Mouse (Mus musculus) B cell, adult 2 months (primary cell): ENCODE measurements around the gene Gtf3c1.

Experiments
- DNase-seq, 2 experiments: peaks; one replicate each; pipeline ENCODE4 v3.0.0; 2022

The Gtf3c1 gene

GRCm38 (mm10) chr7:125613579-125613978, 94.0 kb downstream of the Gtf3c1 start:
- DNase-seq: no peak

DNA sequence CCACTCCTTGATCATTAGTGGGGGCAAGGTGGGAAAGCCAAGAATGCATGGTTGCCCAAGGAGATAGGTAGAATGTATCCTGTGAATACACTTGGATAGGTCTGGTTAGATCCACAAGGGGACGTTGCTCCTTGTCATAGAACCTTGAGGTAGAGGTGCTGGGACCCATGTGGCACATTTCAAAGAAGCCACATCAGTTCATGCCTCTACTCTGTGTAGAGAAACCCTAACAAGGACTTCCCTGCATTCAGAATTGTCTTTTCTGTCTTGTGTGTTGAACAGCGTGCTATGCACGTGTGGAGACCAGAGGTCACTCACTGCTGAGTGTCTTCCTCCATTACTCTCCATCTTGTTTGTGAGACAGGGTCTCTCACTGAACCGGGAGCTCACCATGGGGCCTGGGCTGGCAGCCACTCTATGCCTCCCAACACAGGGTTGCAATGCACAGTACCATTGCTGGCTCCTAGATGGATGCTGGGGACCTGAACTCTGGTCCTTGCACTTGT, 99.3 kb downstream of the Gtf3c1 start:
- DNase-seq: no peak

GRCm38 (mm10) chr7:125607384-125608182, 100.0 kb downstream of the Gtf3c1 start:
- DNase-seq: peak; percentile 74 to 79

DNA sequence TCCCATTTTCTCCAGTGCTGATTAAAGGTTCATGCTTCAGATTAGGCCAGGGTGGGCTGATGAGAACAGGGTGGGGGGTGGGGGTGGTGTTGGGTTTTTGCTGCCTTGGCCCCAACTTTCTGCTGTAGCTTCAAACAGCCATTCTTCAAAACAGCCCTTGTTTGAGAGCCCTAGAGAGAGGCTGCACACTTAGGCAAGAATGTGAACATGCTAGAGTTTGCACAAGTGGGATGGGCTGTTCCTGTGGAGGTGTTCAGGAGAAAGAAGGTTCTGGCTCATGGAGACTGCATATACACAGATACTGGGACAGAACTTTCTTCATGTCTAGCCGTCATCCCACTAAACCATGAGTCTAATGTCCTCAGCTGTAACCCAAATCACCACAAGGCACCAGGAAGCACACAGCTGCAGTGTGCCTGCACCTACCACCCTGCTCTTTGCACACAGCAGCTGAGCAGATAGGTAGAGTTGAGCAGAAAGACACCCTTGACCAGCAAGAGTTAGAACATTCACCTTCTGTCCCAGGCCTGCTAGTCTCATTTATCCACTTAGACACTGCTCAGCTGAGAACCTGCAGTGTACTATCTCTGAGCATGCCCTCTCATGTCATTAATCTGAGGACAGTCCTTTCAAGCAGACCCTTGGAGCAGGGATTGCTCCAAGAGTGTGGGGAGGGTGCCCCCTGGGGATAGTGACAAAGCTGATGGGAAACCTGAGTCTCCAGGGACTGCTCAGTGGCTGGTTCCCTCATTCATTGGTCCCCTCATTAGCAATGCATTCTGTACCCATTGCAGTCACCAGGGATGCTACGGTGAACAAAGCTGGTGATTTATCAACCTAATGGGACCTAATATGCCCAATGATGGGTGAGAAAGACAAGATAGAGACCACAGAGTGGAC, 101.1 kb downstream of the Gtf3c1 start:
- DNase-seq: no peak

DNA sequence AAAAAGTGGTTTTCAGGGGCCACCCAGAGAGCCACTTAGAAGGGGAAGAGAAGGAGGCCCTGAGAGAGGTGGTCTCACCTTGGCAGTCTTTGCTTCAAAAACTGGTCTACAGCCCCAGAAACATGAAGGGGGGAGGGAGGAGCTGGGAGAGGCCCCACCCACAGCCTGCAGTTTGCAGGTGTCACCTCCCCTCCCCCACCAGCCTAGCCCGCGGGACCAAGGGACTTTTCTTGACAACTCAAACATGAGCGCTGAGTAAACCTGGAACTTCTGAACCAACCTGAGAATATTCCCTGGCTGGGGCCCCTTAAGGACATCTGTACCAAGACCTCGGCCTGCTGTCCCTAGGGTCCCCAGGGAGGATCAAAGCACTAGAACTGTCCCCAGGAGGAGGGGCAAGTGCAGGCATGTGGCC, 101.8 kb downstream of the Gtf3c1 start:
- DNase-seq: peak; percentile 81 to 86

DNA sequence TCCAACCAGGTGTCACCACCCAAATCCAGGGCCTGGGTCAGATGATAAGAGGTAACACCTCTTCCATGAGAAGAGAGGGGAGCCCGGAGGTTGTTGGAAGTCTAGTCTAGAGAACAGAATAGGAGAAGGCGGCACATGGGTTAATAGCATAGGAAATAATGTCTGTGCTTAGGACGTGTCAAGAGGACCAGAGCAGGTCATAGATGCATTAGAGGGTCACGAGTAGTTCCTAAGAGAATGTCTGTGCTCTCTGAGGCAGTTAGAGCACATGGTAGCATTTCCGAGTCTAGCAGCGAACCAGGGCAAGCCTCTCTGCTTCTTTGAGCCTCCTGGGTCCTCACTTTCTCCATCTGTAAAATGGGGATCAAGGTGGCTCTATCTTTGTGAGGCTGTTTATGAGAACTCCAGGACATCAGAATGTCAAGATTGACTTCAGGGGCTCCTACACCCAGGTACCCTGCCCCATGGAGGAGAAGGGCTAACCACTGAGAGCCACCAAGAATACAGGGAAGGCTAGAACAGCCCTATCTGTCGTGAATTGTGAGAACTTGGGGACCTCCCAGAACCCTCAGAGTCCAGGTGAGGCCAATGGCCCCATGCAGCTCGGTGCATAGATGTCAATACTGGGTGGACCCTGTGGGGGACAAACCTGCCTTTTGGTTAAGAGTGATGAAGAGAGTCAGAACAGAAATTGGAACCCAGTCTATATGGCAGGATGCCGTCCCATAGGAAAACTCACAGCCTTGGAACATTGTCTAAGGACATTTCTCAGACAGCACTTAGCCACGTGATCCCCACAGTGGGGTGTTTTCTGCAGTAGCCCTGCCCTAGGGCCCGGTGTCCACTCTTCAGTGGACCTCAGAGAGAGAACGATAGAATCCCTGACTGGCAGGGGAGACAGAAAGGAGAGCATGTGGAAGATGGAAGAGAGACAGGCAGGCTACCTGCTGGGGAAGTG, 102.9 kb downstream of the Gtf3c1 start:
- no peak for DNase-seq

DNA sequence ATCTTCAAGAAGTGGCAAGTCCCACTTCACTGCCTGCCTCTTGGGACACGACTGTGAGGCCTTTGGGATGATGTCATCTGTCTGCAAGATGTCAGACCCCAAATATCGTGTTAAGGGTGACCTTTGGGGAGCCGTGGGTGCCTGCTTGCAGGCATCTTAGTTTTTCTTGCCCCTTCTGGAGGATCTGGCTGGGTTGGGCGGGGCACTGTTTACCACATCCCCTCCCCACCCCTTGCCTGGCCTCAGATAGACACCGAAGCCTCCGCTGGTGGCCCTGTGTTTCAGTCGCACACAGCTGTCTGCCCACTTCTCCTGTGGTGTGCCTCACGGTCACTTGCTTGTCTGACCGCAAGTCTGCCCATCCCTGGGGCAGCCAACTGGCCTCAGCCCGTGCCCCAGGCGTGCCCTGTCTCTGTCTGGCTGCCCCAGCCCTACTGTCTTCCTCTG, 104.4 kb downstream of the Gtf3c1 start, which contains the start of gene Il21r:
Gene Il21r, plus strand, starts transcription at position 245 of the 447 bp plus-strand sequence.
- peak; percentile 76 to 79 for DNase-seq

- peak; percentile 55 to 56 for DNase-seq
Observed at GRCm38 (mm10) chr7:125601821-125602448, 105.6 kb downstream of the Gtf3c1 start.

- DNase-seq: peak; percentile 48 to 51
Observed at GRCm38 (mm10) chr7:125601280-125601670, 106.3 kb downstream of the Gtf3c1 start.

DNA sequence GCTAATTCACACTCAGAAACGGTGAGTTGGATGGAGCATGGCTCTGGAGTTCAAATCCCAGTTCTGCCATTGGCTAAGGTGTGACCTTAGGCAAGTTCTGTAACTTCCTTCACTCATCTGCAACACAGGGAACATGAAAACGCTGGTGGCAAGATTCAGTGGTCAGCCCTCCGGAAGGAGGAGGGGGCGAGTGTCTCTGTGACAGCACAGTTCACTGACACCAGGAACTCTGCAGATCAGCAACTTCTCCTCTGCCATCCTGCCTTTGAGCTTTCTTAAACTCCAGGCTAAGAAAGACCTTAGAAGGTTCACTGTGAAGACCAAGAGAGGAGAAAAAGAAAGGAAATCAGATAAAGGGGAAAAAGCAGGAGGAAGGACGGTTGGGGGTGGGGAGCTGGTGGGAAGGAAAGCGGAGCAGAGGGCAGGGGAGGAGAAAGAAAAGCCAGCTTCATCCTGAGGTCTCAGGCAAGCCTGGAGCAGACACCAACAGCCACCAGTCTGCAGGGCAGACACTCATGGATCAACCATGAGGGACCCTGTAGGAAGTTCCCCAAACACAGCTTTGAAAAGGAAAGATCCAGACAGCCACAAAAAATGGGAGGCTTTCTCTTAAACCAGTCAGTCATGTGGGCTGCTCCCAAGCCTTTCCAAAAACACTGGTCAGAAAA, 106.8 kb downstream of the Gtf3c1 start:
- no peak for DNase-seq

- DNase-seq: peak; percentile 48 to 49
Observed at GRCm38 (mm10) chr7:125600136-125600535, 107.4 kb downstream of the Gtf3c1 start.

GRCm38 (mm10) chr7:125599373-125599973, 108.1 kb downstream of the Gtf3c1 start:
- DNase-seq: peak; percentile 64 to 68

DNA sequence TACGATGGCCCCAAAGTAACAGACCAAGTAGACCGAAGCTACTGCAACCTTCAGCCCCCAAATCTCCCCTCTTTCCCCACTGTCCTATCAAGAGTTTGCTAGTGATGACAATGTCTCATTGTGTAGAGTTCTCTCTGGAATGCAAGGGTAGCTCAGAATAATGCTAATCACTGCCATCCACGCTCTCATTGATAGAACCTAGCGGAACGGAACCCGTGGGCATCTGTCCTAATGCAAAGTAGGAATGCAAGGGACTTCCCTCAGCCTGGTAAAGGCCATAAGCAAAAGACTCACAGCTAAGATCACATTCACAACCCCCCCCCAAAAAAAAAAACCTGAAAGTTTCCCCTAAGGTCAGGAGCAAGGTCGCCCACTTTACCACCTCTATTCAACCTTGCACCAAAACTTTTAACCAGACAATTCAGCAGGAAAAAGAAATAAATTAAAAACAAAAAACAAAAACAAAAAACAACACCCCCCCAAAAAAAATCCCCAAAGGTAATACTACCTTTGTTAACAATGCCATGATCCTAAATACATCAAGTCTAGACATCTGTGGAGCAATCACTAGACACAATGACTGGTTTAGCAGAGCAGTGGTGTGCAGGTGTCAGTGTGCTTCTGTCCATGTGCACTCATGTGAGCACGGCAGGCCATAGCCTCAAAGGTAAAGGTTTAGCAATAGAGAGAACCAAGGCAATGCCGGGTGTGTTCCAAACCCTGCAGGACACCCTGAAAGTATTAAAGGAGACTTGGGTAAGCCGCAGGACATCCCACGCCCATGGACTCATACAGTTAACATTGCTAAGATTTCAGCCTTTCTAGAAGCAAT, 109.8 kb downstream of the Gtf3c1 start:
- DNase-seq: no peak

DNA sequence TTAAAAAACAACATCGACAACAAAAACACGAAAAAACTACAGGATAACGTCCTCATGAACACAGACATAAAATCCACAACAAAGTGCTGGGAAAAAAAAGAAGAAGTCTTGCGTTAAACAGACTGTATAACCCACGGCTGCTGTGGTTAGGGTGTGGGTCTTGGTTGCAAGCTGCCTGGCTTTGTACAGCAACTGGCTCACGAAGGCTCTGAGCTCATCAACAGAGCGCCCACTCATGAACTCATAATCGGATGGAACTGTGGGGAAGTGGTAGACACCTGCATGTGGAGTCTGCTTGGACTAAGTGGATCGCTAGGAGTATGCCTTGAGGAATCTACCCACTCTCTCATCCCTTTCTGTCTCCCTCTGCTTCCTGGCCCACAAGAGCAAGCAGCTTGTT, 110.5 kb downstream of the Gtf3c1 start:
- peak; percentile 64 to 66 for DNase-seq

DNA sequence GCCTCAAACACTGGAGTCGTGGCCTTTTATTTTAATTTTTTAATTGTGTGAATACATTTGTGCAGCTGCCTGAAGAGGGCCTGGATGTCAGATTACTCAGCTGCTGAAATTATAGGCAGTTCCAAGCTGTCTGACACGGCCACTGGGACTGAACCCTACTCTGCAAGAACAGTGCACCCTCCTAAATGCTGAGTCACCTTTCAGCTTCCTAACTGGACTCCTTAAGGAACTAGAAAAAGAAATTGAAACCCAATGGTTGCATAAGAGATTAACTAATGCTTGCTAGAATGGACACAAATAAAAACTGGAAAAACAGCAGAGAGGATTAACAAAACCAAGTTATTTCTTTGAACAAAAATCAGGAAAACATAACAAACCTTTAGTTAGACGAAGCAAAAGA, 111.2 kb downstream of the Gtf3c1 start:
- no peak for DNase-seq

DNA sequence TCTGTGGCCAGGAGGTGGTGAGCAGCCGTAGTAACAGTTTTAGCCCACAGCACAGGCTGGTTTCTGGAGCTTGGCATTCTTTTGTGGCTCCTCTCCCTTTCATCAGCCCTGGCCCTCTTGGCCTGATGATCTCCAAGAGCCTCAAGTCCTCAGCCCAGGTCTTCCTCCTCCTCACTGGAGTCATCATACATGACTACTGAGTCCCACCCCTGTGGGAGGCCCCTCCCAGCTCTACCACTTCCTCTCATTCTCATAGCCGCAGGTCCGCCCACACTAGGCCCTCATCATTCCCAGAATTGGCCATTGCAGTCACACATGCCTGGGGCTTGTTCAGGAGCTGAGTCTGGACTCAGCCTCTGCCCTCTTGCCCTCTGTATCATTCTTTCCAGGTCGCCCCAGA, 113.7 kb downstream of the Gtf3c1 start:
- DNase-seq: peak; percentile 61 to 70
